Mouse (Mus musculus) spleen, adult 2 months (tissue): Measurements from ENCODE around the gene Igsf21. TPM values are rescaled to one million over a fixed set of nuclear protein-coding genes. Genes with fewer than 3 reads are reported as not detected.

Experiments used
- DNase-seq, 2 experiments: peaks; one replicate each; pipeline versions ENCODE4 v3.0.0 to v3.0.0-alpha.2; 2012 to 2021; ENCODE audit warnings: low spot score in 2 of 2, low read depth in 1 of 2
- H3K27ac ChIP-seq: fragments of 200-500 bp; 2 replicates; pipeline ENCODE4 v1.5.1; 2012; ENCODE audit warnings: low read length, inconsistent platforms; ENCODE audit not compliant: insufficient read depth
- H3K27me3 ChIP-seq: fragments of 200-500 bp; 2 replicates; pipeline ENCODE4 v1.6.1; 2012; ENCODE audit warnings: mild to moderate bottlenecking, moderate library complexity, low read length, inconsistent platforms; ENCODE audit not compliant: control insufficient read depth, insufficient read depth
- H3K36me3 ChIP-seq: fragments of 200-500 bp; 2 replicates; pipeline ENCODE4 v1.6.1; 2012; ENCODE audit warnings: mild to moderate bottlenecking, low read length, inconsistent platforms; ENCODE audit not compliant: control insufficient read depth, insufficient read depth
- H3K4me1 ChIP-seq: fragments of 200-500 bp; 2 replicates; pipeline ENCODE4 v1.6.1; 2011; ENCODE audit warnings: inconsistent platforms; ENCODE audit not compliant: control insufficient read depth, insufficient read depth, insufficient read length
- H3K4me3 ChIP-seq: fragments of 200-500 bp; 2 replicates; pipeline ENCODE4 v1.5.1; 2011; ENCODE audit warnings: mild to moderate bottlenecking, inconsistent platforms; ENCODE audit not compliant: insufficient read depth, insufficient read length; ENCODE audit errors: extremely low read depth
- CTCF ChIP-seq: fragments of 200-500 bp; IDR thresholded peaks from 2 replicates; pipeline ENCODE4 v1.5.1; 2011; ENCODE audit warnings: mild to moderate bottlenecking, inconsistent platforms; ENCODE audit not compliant: insufficient read depth, insufficient read length, insufficient replicate concordance; ENCODE audit errors: extremely low read depth
- POLR2A ChIP-seq: fragments of 200-500 bp; IDR thresholded peaks from 2 replicates; pipeline ENCODE4 v1.6.1; 2011; ENCODE audit warnings: low read depth, low read length, inconsistent platforms
- WGBS: fragments of 180-500 bp; shearing (Covaris S2); methylation state at CpG from one replicate; pipeline ENCODE4 v1.1.7; 2018; 5-methylcytosine and 5-hydroxymethylcytosine counted together
- polyA plus RNA-seq: library from polyadenylated mRNA; depleted of rRNA; stranded (reverse); fragments of >200 nt; gene quantifications from 2 replicates; pipeline ENCODE4 v1.2.3, GENCODE M21; 2012

The Igsf21 gene
- polyA plus RNA-seq, 1 experiment, result 0.05 TPM

GRCm38 (mm10) chr4:140113690-140114475 lies 132.7 kb downstream of the Igsf21 start:
- Histone ChIP-seq H3K4me3 (no peak overlapping the region), H3K4me1 (no peaks in the 10 kb centered on the region), H3K27ac (no peak overlapping the region), H3K36me3 (no peaks in the 10 kb centered on the region), H3K27me3 (no peaks in the 10 kb centered on the region)
- TF ChIP-seq CTCF, result no peak
- 81% methylated on average over 18 of the region's 18 CpGs for WGBS
- no peak for DNase-seq

DNA sequence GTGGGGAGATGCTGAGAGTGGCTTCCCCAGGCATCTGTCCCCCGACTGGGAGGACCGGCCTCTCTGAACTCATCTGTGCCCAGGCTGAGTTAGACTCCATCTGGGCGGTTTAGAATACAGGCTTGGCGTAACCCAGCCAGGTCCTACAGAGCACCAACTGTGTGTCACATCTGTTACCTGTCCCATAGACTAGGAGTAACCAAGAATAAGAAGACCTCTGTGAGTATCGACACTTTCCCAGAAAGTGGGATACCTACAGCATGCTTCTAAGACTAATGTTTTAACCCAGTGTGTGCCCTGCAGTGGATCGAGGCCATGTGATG lies 137.0 kb downstream of the Igsf21 start:
- Histone ChIP-seq H3K4me1 (no peaks in the 10 kb centered on the region), H3K27ac (no peak overlapping the region), H3K27me3 (no peaks in the 10 kb centered on the region), H3K4me3 (no peak overlapping the region), H3K36me3 (no peaks in the 10 kb centered on the region)
- TF ChIP-seq CTCF (no peak), POLR2A (no peak)
- DNase-seq, result no peak
- WGBS, result 52% methylated on average over 6 of the region's 6 CpGs

DNA sequence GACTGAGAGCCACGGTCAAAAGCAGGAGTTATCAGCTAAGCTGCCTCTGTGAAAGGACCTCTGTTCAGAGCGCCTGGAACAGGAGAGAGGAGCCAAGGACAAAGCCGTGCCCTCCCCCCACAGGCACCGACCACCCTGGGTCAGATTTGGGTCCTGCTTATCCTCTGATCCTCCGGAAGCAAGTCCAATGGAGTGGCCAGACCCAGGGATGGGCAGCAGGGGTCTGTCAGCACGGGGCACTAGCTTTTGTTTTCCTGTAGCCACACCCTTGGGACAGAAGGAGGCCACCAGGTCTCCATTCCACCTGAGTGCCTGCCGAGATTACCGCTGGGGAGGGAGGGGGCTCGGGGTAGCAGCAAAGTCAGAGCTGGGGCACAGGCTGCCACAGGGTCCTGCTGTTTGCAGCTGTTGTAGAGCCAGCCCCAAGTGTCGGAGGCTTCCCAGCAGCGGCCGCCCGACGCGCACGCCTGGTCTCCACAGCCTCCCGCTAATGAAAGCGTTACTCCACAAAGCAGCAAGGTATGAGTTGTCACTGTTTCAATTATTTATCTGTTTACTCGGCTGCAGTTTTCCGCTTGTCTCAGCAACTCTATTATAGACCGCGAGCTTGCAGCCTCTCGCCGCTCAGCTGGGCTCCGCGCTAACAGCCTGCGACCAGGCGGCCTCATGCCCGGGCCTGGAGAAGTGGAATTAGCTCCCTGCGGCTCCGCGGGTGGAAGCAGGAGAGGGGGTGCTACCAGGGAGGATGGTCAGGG lies 137.5 kb downstream of the Igsf21 start:
- Histone ChIP-seq H3K4me3 (no peak overlapping the region), H3K27me3 (no peaks in the 10 kb centered on the region), H3K4me1 (no peaks in the 10 kb centered on the region), H3K36me3 (no peaks in the 10 kb centered on the region), H3K27ac (no peak overlapping the region)
- WGBS, result 10% methylated on average over 32 of the region's 32 CpGs
- no peak for DNase-seq
- no peak for TF ChIP-seq CTCF
- no peak for TF ChIP-seq POLR2A

GRCm38 (mm10) chr4:140107161-140107560 lies 139.4 kb downstream of the Igsf21 start:
- no peak for DNase-seq
- TF ChIP-seq POLR2A (no peak), CTCF (no peak)
- Histone ChIP-seq H3K36me3 (no peaks in the 10 kb centered on the region), H3K4me1 (no peaks in the 10 kb centered on the region), H3K27me3 (peaks cover 2% of the 10 kb centered on the region; the same call in 1 of the 2 replicates), H3K4me3 (no peak overlapping the region), H3K27ac (no peak overlapping the region)
- 78% methylated on average over 12 of the region's 12 CpGs for WGBS

DNA sequence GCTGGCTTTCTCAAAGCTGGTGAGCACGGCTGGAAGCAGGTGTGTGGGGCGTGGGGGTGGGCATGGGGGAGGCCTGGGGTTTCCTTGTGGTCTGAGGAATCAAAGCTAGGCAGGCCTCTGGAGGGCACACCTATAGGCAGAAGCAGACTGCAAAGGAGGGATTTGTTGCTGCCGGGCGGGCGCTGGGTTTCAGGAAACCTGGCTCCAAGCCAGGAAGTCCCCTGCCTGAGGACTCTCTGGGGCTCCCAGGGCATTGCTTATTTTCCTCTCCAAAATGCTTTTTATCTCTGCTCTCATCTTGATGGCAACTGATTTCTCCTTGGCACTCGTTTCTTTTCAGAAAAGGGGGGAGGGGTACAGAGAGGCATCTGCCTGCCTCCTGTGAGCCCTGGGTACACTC lies 141.8 kb downstream of the Igsf21 start:
- H3K4me1 ChIP-seq, result no peaks in the 10 kb centered on the region
- H3K27me3 ChIP-seq, result peaks cover 2% of the 10 kb centered on the region; the same call in 1 of the 2 replicates
- DNase-seq, result no peak
- H3K4me3 ChIP-seq, result no peak overlapping the region
- H3K36me3 ChIP-seq, result no peaks in the 10 kb centered on the region
- TF ChIP-seq CTCF, result no peak
- no peak for TF ChIP-seq POLR2A
- H3K27ac ChIP-seq, result no peak overlapping the region
- WGBS, result 6% methylated on average over 6 of the region's 6 CpGs

GRCm38 (mm10) chr4:140103341-140104027 lies 143.1 kb downstream of the Igsf21 start:
- no peak overlapping the region for H3K4me3 ChIP-seq
- TF ChIP-seq CTCF, result no peak
- no peak for TF ChIP-seq POLR2A
- peaks cover 2% of the 10 kb centered on the region; the same call in 1 of the 2 replicates for H3K27me3 ChIP-seq
- 4% methylated on average over 27 of the region's 28 CpGs for WGBS
- no peak overlapping the region for H3K27ac ChIP-seq
- DNase-seq, result no peak
- no peaks in the 10 kb centered on the region for H3K4me1 ChIP-seq
- no peaks in the 10 kb centered on the region for H3K36me3 ChIP-seq
